Mouse (Mus musculus) MEL (cell line): Measurements from ENCODE around the gene Cd247.

Experiments
- CTCF ChIP-seq, 3 experiments: IDR thresholded peaks in 2 of 3; conservative IDR thresholded peaks in 1 of 3; 2 replicates each; pipeline ENCODE4 v1.5.1; 2011 to 2012; ENCODE audit warnings: low read length in 3 of 3, low read depth in 2 of 3, mild to moderate bottlenecking in 2 of 3, improper control_type of control experiment in 1 of 3, inconsistent platforms in 1 of 3, mixed read lengths in 1 of 3, moderate library complexity in 1 of 3; ENCODE audit not compliant: control insufficient read depth in 1 of 3, insufficient read depth in 1 of 3, poor library complexity in 1 of 3, severe bottlenecking in 1 of 3
- EP300 ChIP-seq, 2 experiments: IDR thresholded peaks; 2 replicates each; pipeline ENCODE4 v1.6.1; 2011; ENCODE audit warnings: improper control_type of control experiment in 2 of 2, low read length in 2 of 2, low read depth in 1 of 2, mild to moderate bottlenecking in 1 of 2
- ETS1 ChIP-seq: IDR thresholded peaks from 2 replicates; pipeline ENCODE4 v1.6.1; 2012; ENCODE audit warnings: low read depth, mild to moderate bottlenecking, inconsistent platforms, low read length, improper control_type of control experiment, moderate library complexity
- GABPA ChIP-seq: IDR thresholded peaks from 2 replicates; pipeline ENCODE4 v1.6.1; 2012; ENCODE audit warnings: low read depth, mild to moderate bottlenecking, inconsistent platforms, low read length, improper control_type of control experiment, moderate library complexity
- JUND ChIP-seq: IDR thresholded peaks from 2 replicates; pipeline ENCODE4 v1.6.1; 2011; ENCODE audit warnings: low read depth, mild to moderate bottlenecking, improper control_type of control experiment, low read length
- KAT2A ChIP-seq: conservative IDR thresholded peaks from 2 replicates; pipeline ENCODE4 v1.6.1; 2012; ENCODE audit warnings: low read depth, low read length, improper control_type of control experiment, inconsistent platforms
- MAFK ChIP-seq: IDR thresholded peaks from 2 replicates; pipeline ENCODE4 v1.6.1; 2011; ENCODE audit warnings: low read depth, mild to moderate bottlenecking, low read length, improper control_type of control experiment, borderline replicate concordance
- NELFE ChIP-seq: IDR thresholded peaks from 2 replicates; pipeline ENCODE4 v1.6.1; 2011; ENCODE audit warnings: low read depth, low read length, improper control_type of control experiment
- NRF1 ChIP-seq: IDR thresholded peaks from 2 replicates; pipeline ENCODE4 v1.6.1; 2014; ENCODE audit warnings: low read depth, mild to moderate bottlenecking, inconsistent platforms, low read length, improper control_type of control experiment, moderate library complexity; ENCODE audit not compliant: poor library complexity, insufficient read depth, severe bottlenecking
- SMC3 ChIP-seq: IDR thresholded peaks from 2 replicates; pipeline ENCODE4 v1.6.1; 2011; ENCODE audit warnings: low read depth, low read length, improper control_type of control experiment
- ZNF384 ChIP-seq: IDR thresholded peaks from 2 replicates; pipeline ENCODE4 v1.6.1; 2012; ENCODE audit warnings: low read depth, mild to moderate bottlenecking, inconsistent platforms, low read length, improper control_type of control experiment

- TF ChIP-seq NELFE = no peak
- no peak for TF ChIP-seq CTCF (IDR thresholded peaks at IDR 0.05 in 2 of 3, conservative IDR thresholded peaks at IDR 0.05 in 1 of 3; ENCODE audit: control insufficient read depth in 1 of 3, insufficient read depth in 1 of 3, low read depth in 2 of 3, low read length in 3 of 3, poor library complexity in 1 of 3, severe bottlenecking in 1 of 3)
- no peak for TF ChIP-seq EP300 (IDR thresholded peaks at IDR 0.05; ENCODE audit: low read depth in 1 of 2, low read length in 2 of 2)
- no peak for TF ChIP-seq ZNF384
- no peak for TF ChIP-seq GABPA
- no peak for TF ChIP-seq KAT2A
- TF ChIP-seq MAFK = no peak
- TF ChIP-seq SMC3 = no peak
- no peak for TF ChIP-seq JUND
- TF ChIP-seq ETS1 = no peak
- no peak for TF ChIP-seq NRF1
Measured at GRCm38 (mm10) chr1:165833244-165833643, 44.8 kb downstream of the Cd247 start.
